Mouse (Mus musculus): Measurements from ENCODE around the gene Ssc4d.

- TF ChIP-seq POLR2A (IDR thresholded peaks at IDR 0.05; ENCODE audit: low read depth, low read length) (no peak), CTCF (conservative IDR thresholded peaks at IDR 0.05 in 1 of 2, IDR thresholded peaks at IDR 0.05 in 1 of 2; ENCODE audit: low read depth in 2 of 2, low read length in 2 of 2) (no peak), SIN3A (IDR thresholded peaks at IDR 0.05; ENCODE audit: low read length) (no peak), USF1 (IDR thresholded peaks at IDR 0.05; ENCODE audit: low read depth, low read length) (no peak), RCOR1 (conservative IDR thresholded peaks at IDR 0.05; ENCODE audit: low read depth, low read length) (no peak), EP300 (IDR thresholded peaks at IDR 0.05; ENCODE audit: low read length) (no peak), TCF12 (IDR thresholded peaks at IDR 0.05; ENCODE audit: low read depth, low read length) (no peak), PAX5 (IDR thresholded peaks at IDR 0.05; ENCODE audit: low read length) (no peak), RAD21 (IDR thresholded peaks at IDR 0.05; ENCODE audit: low read depth, low read length) (no peak), MAX (IDR thresholded peaks at IDR 0.05; ENCODE audit: low read length) (no peak)
Observed at GRCm38 (mm10) chr5:135979381-135979780, 5.0 kb upstream of the Ssc4d start.
